Mouse (Mus musculus) E14TG2a.4 (cell line): ENCODE data around the gene Cdh12.
"Not testable (repeated sequence)": the region's sequence is repeated elsewhere in the genome, so short reads cannot be mapped to it uniquely, and the experiment has no call there.

ENCODE experiments used
- H3K27me3 ChIP-seq: 2 replicates; pipeline ENCODE4 v1.6.1; 2014; ENCODE audit warnings: low read length, control low read depth; ENCODE audit not compliant: insufficient read depth
- H3K36me3 ChIP-seq: 2 replicates; pipeline ENCODE4 v1.6.1; 2014; ENCODE audit warnings: low read length, control low read depth; ENCODE audit not compliant: insufficient read depth
- H3K4me1 ChIP-seq: replicated peaks from 2 replicates; pipeline ENCODE4 v1.6.1; 2014; ENCODE audit warnings: low read depth, low read length, control low read depth
- H3K4me3 ChIP-seq: replicated peaks from 2 replicates; pipeline ENCODE4 v1.5.1; 2014; ENCODE audit warnings: mild to moderate bottlenecking, low read length
- H3K9me3 ChIP-seq: 2 replicates; pipeline ENCODE4 v1.6.1; 2014; ENCODE audit warnings: low read length, control low read depth
- CTCF ChIP-seq: conservative IDR thresholded peaks from 2 replicates; pipeline ENCODE4 v1.5.1; 2014; ENCODE audit warnings: low read length
- NANOG ChIP-seq: IDR thresholded peaks from 2 replicates; pipeline ENCODE4 v1.6.1; 2014; ENCODE audit warnings: borderline replicate concordance, low read length, mixed read lengths
- POU5F1 ChIP-seq: IDR thresholded peaks from 2 replicates; pipeline ENCODE4 v1.6.1; 2014; ENCODE audit warnings: low read length, borderline replicate concordance

The Cdh12 gene

GRCm38 (mm10) chr15:20582567-20583075 lies 133.6 kb downstream of the Cdh12 start:
- H3K4me1 ChIP-seq = no peaks in the 10 kb centered on the region
- no peak overlapping the region for H3K4me3 ChIP-seq
- no peak for TF ChIP-seq NANOG
- no peak for TF ChIP-seq CTCF
- TF ChIP-seq POU5F1 = no peak
- no peaks in the 10 kb centered on the region for H3K9me3 ChIP-seq
- H3K27me3 ChIP-seq = no peaks in the 10 kb centered on the region
- no peaks in the 10 kb centered on the region for H3K36me3 ChIP-seq

- Histone ChIP-seq H3K36me3 (no peaks in the 10 kb centered on the region), H3K27me3 (no peaks in the 10 kb centered on the region), H3K4me1 (no peaks in the 10 kb centered on the region), H3K9me3 (no peaks in the 10 kb centered on the region), H3K4me3 (no peak overlapping the region)
- TF ChIP-seq NANOG (no peak), CTCF (no peak), POU5F1 (no peak)
These were observed 142.5 kb downstream of the Cdh12 start for GRCm38 (mm10) chr15:20591599-20591998.

GRCm38 (mm10) chr15:20605751-20606150 lies 156.7 kb downstream of the Cdh12 start:
- H3K27me3 ChIP-seq, H3K36me3 ChIP-seq, H3K4me3 ChIP-seq, H3K9me3 ChIP-seq, H3K4me1 ChIP-seq: not testable (repeated sequence)

- Histone ChIP-seq H3K4me3 (no peak overlapping the region), H3K9me3 (no peaks in the 10 kb centered on the region), H3K36me3 (no peaks in the 10 kb centered on the region), H3K27me3 (no peaks in the 10 kb centered on the region), H3K4me1 (no peaks in the 10 kb centered on the region)
- TF ChIP-seq NANOG (no peak), POU5F1 (no peak), CTCF (no peak)
These were observed 185.5 kb downstream of the Cdh12 start for GRCm38 (mm10) chr15:20634593-20634992.

- Histone ChIP-seq H3K36me3 (no peaks in the 10 kb centered on the region), H3K4me3 (no peak overlapping the region), H3K4me1 (no peaks in the 10 kb centered on the region), H3K9me3 (no peaks in the 10 kb centered on the region), H3K27me3 (no peaks in the 10 kb centered on the region)
- TF ChIP-seq CTCF (no peak), NANOG (no peak), POU5F1 (no peak)
These were observed 190.1 kb downstream of the Cdh12 start for GRCm38 (mm10) chr15:20639155-20639554.

GRCm38 (mm10) chr15:20642905-20643414 lies 193.9 kb downstream of the Cdh12 start:
- no peak overlapping the region for H3K4me3 ChIP-seq
- no peak for TF ChIP-seq NANOG
- TF ChIP-seq POU5F1 = no peak
- TF ChIP-seq CTCF = no peak
- H3K27me3 ChIP-seq = no peaks in the 10 kb centered on the region
- no peaks in the 10 kb centered on the region for H3K4me1 ChIP-seq
- H3K9me3 ChIP-seq = no peaks in the 10 kb centered on the region
- H3K36me3 ChIP-seq = no peaks in the 10 kb centered on the region

GRCm38 (mm10) chr15:20660221-20660620 lies 211.2 kb downstream of the Cdh12 start:
- no peaks in the 10 kb centered on the region for H3K36me3 ChIP-seq
- no peak overlapping the region for H3K4me3 ChIP-seq
- TF ChIP-seq NANOG (no peak), CTCF (no peak), POU5F1 (no peak)
- H3K9me3 ChIP-seq = no peaks in the 10 kb centered on the region
- H3K27me3 ChIP-seq = no peaks in the 10 kb centered on the region
- H3K4me1 ChIP-seq = no peaks in the 10 kb centered on the region

GRCm38 (mm10) chr15:20666650-20667049 lies 217.6 kb downstream of the Cdh12 start, which contains the start of gene Acot10:
TSS of gene Acot10 (minus strand) at chr15:20666750.
- Histone ChIP-seq H3K27me3 (no peaks in the 10 kb centered on the region), H3K4me1 (no peaks in the 10 kb centered on the region), H3K4me3 (no peak within 1 kb of the TSS), H3K9me3 (no peaks in the 10 kb centered on the region), H3K36me3 (no peaks in the 10 kb centered on the region)
- TF ChIP-seq POU5F1 (no peak), CTCF (no peak), NANOG (no peak)

GRCm38 (mm10) chr15:20667350-20667749 lies 218.3 kb downstream of the Cdh12 start:
- Histone ChIP-seq H3K4me1 (no peaks in the 10 kb centered on the region), H3K4me3 (no peak overlapping the region), H3K36me3 (no peaks in the 10 kb centered on the region), H3K27me3 (no peaks in the 10 kb centered on the region), H3K9me3 (no peaks in the 10 kb centered on the region)
- no peak for TF ChIP-seq CTCF
- TF ChIP-seq NANOG = no peak
- no peak for TF ChIP-seq POU5F1

- Histone ChIP-seq H3K4me1 (no peaks in the 10 kb centered on the region), H3K36me3 (no peaks in the 10 kb centered on the region), H3K27me3 (no peaks in the 10 kb centered on the region), H3K9me3 (no peaks in the 10 kb centered on the region), H3K4me3 (no peak overlapping the region)
- no peak for TF ChIP-seq POU5F1
- TF ChIP-seq NANOG = no peak
- no peak for TF ChIP-seq CTCF
These were observed 218.9 kb downstream of the Cdh12 start for GRCm38 (mm10) chr15:20667989-20668388.

- H3K4me1 ChIP-seq, H3K9me3 ChIP-seq, H3K4me3 ChIP-seq, H3K27me3 ChIP-seq, H3K36me3 ChIP-seq: not testable (repeated sequence)
These were observed 220.4 kb downstream of the Cdh12 start for GRCm38 (mm10) chr15:20669507-20669906.
